Mouse (Mus musculus) E14TG2a.4 (cell line): Measurements from ENCODE around the gene Zfp366.

Experiments
- CTCF ChIP-seq: conservative IDR thresholded peaks from 2 replicates; pipeline ENCODE4 v1.5.1; 2014; ENCODE audit warnings: low read length
- NANOG ChIP-seq: IDR thresholded peaks from 2 replicates; pipeline ENCODE4 v1.6.1; 2014; ENCODE audit warnings: borderline replicate concordance, low read length, mixed read lengths
- POU5F1 ChIP-seq: IDR thresholded peaks from 2 replicates; pipeline ENCODE4 v1.6.1; 2014; ENCODE audit warnings: low read length, borderline replicate concordance

- no peak for TF ChIP-seq CTCF
- no peak for TF ChIP-seq NANOG
- TF ChIP-seq POU5F1 = no peak
Observed at GRCm38 (mm10) chr13:99186138-99186853, 1.7 kb downstream of the Zfp366 start.
